Mouse (Mus musculus): Measurements from ENCODE around the gene Tdrd9. TPM values are rescaled to one million over a fixed set of nuclear protein-coding genes. Genes with fewer than 3 reads are reported as not detected.

Gene Tdrd9
- polyA plus RNA-seq, 1 experiment from 2014 or later = 0.32 TPM

- H3K27me3 ChIP-seq (ENCODE audit: insufficient read depth, low read length) = no peaks in the 10 kb centered on the region
- DNase-seq (ENCODE audit: low spot score) (no peak), ATAC-seq (replicated peaks; ENCODE audit: low FRiP score, low read depth) (no peak)
- no peak overlapping the region for H3K9ac ChIP-seq (ENCODE audit: low read depth, low read length)
- no peaks in the 10 kb centered on the region for H3K36me3 ChIP-seq (ENCODE audit: insufficient read depth, low read length)
- 76% methylated on average over 2 of the region's 2 CpGs for WGBS
- H3K27ac ChIP-seq = no peak overlapping the region
- no peak overlapping the region for H3K4me3 ChIP-seq (replicated peaks; ENCODE audit: low read depth, low read length)
- no peak for TF ChIP-seq CTCF (IDR thresholded peaks at IDR 0.05; ENCODE audit: low read depth)
- H3K9me3 ChIP-seq (replicated peaks; ENCODE audit: low read length) = no peaks in the 10 kb centered on the region
- no peaks in the 10 kb centered on the region for H3K4me1 ChIP-seq (replicated peaks; ENCODE audit: insufficient read depth, low read length)
- H3K4me2 ChIP-seq (ENCODE audit: low read length) = no peak overlapping the region
These were observed 23.8 kb downstream of the Tdrd9 start for GRCm38 (mm10) chr12:111995161-111995560.

DNA sequence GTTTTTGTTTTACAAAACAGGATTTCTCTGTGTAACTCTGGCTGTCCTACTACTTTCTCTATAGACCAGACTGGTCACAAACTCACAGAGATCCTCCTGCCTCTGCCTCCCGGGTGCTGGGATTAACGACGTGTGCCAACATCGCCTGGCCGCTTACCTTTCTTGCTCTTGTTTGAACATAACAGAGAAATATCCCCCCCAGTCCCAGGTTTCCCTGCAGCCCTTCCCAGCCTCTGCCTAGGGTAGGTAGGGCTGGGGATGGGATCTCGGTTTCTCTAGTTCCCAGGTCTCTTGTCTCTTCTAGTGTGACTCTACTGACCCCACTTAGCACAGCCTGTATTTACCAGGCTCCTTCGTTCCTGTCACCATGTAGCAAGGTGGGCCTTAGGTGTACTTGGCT, 28.4 kb downstream of the Tdrd9 start:
- no peak overlapping the region for H3K27ac ChIP-seq
- no peak for DNase-seq (ENCODE audit: low spot score)
- no peak for TF ChIP-seq CTCF (IDR thresholded peaks at IDR 0.05; ENCODE audit: low read depth)

GRCm38 (mm10) chr12:112001223-112001622, 29.9 kb downstream of the Tdrd9 start:
- DNase-seq (ENCODE audit: low spot score) (peak; percentile 90), ATAC-seq (replicated peaks; ENCODE audit: low FRiP score, low read depth) (no peak)
- no peak overlapping the region for H3K4me2 ChIP-seq (ENCODE audit: low read length)
- H3K9me3 ChIP-seq (replicated peaks; ENCODE audit: low read length) = no peaks in the 10 kb centered on the region
- H3K4me1 ChIP-seq (replicated peaks; ENCODE audit: insufficient read depth, low read length) = no peaks in the 10 kb centered on the region
- no peaks in the 10 kb centered on the region for H3K36me3 ChIP-seq (ENCODE audit: insufficient read depth, low read length)
- WGBS = 15% methylated on average over 8 of the region's 8 CpGs
- no peak overlapping the region for H3K27ac ChIP-seq
- H3K4me3 ChIP-seq (replicated peaks; ENCODE audit: low read depth, low read length) = no peak overlapping the region
- no peak overlapping the region for H3K9ac ChIP-seq (ENCODE audit: low read depth, low read length)
- peak; percentile 85 for TF ChIP-seq CTCF (IDR thresholded peaks at IDR 0.05; ENCODE audit: low read depth)
- no peaks in the 10 kb centered on the region for H3K27me3 ChIP-seq (ENCODE audit: insufficient read depth, low read length)

More for the DNA sequence above, 28.4 kb downstream of the Tdrd9 start:
- WGBS = 93% methylated on average over 7 of the region's 7 CpGs
- Histone ChIP-seq H3K36me3 (ENCODE audit: insufficient read depth, low read length) (no peaks in the 10 kb centered on the region), H3K9ac (ENCODE audit: low read depth, low read length) (no peak overlapping the region), H3K4me3 (replicated peaks; ENCODE audit: low read depth, low read length) (no peak overlapping the region), H3K9me3 (replicated peaks; ENCODE audit: low read length) (no peaks in the 10 kb centered on the region), H3K4me1 (replicated peaks; ENCODE audit: insufficient read depth, low read length) (no peaks in the 10 kb centered on the region), H3K4me2 (ENCODE audit: low read length) (no peak overlapping the region), H3K27me3 (ENCODE audit: insufficient read depth, low read length) (no peaks in the 10 kb centered on the region)
- no peak for ATAC-seq (replicated peaks; ENCODE audit: low FRiP score, low read depth)

DNA sequence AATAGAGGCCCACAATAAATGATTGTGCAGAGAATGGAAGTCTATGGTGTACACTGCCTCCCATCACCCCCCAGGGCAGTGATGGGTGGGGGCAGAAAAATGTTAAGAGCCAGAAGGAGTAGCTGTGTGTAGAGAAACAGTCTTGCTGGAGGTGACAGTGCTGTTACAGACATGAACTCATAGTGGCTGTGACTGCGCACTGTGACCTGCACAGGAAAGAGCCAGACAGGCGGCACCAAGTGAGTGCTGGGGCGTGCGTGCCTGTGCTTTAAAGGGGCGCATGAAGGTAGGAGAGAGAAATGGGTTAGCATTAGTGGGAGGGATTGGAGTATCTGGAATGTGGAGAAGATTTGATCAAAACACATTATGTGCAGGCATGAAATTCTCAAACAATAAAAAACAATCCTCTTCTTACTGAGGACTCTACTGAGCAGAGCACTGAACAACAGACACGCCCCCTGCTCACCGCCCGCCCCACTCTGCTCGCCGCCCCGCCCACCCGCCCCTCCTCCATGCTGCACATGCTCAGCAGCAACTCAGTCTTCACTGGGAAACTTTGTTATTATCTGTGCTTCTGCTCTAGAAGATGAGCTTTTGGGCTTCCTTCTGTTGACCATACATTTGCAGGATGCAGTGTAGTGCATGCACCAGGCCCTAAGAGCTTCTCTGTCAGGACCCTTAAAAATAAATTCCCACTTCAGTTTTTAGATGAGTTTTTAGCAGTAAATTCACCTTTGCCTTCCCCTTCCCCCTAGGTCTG, 41.3 kb downstream of the Tdrd9 start:
- H3K36me3 ChIP-seq (ENCODE audit: insufficient read depth, low read length) = no peaks in the 10 kb centered on the region
- no peaks in the 10 kb centered on the region for H3K27me3 ChIP-seq (ENCODE audit: insufficient read depth, low read length)
- H3K4me3 ChIP-seq (replicated peaks; ENCODE audit: low read depth, low read length) = no peak overlapping the region
- WGBS = 24% methylated on average over 12 of the region's 12 CpGs
- H3K4me2 ChIP-seq (ENCODE audit: low read length) = peak overlapping the region; percentile 32
- no peaks in the 10 kb centered on the region; the same call in 1 of the 2 replicates for H3K4me1 ChIP-seq (replicated peaks; ENCODE audit: insufficient read depth, low read length)
- ATAC-seq (replicated peaks; ENCODE audit: low FRiP score, low read depth) (peak; percentile 89), DNase-seq (ENCODE audit: low spot score) (peak; percentile 72)
- H3K9ac ChIP-seq (ENCODE audit: low read depth, low read length) = 0 out of 2 replicates have a peak overlapping the region, but pooled peaks have one; percentile 15
- H3K9me3 ChIP-seq (replicated peaks; ENCODE audit: low read length) = no peaks in the 10 kb centered on the region
- no peak for TF ChIP-seq CTCF (IDR thresholded peaks at IDR 0.05; ENCODE audit: low read depth)
- peak overlapping the region; percentile 43; the same call in 1 of the 2 replicates for H3K27ac ChIP-seq

DNA sequence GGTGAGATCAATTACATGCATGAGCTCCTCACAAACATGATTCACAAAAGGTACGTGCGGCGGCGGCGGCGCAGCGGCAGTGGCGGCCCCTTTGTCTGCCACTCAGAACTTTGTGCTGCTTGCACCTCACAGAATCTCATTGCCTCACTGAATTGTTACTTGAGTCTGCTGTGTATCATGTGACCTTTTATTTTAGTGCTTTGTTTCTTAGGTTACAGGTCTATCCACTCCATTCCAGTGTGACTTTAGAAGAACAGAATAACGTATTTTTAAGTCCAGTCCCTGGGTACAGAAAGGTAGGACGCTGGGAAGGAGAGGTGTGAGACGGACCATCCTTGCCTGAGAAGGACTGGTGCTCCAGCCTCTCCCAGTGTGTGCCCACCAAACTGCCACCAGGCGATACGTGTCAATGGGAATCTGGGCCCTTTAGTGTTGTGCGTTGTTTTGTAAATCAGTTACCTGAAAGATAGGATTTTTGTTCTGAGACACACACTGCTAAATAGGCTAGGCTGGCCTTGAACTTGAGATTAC, 42.0 kb downstream of the Tdrd9 start:
- Histone ChIP-seq H3K4me3 (replicated peaks; ENCODE audit: low read depth, low read length) (no peak overlapping the region), H3K9ac (ENCODE audit: low read depth, low read length) (0 out of 2 replicates have a peak overlapping the region, but pooled peaks have one; percentile 15), H3K36me3 (ENCODE audit: insufficient read depth, low read length) (no peaks in the 10 kb centered on the region), H3K4me2 (ENCODE audit: low read length) (peak overlapping the region; percentile 32), H3K9me3 (replicated peaks; ENCODE audit: low read length) (no peaks in the 10 kb centered on the region), H3K27ac (peak overlapping the region; percentile 43; the same call in 1 of the 2 replicates), H3K27me3 (ENCODE audit: insufficient read depth, low read length) (no peaks in the 10 kb centered on the region), H3K4me1 (replicated peaks; ENCODE audit: insufficient read depth, low read length) (no peaks in the 10 kb centered on the region; the same call in 1 of the 2 replicates)
- no peak for TF ChIP-seq CTCF (IDR thresholded peaks at IDR 0.05; ENCODE audit: low read depth)
- WGBS = 21% methylated on average over 14 of the region's 14 CpGs
- ATAC-seq (replicated peaks; ENCODE audit: low FRiP score, low read depth) = peak; percentile 46; the same call in 1 of the 2 replicates
- peak; percentile 52 for DNase-seq (ENCODE audit: low spot score)

GRCm38 (mm10) chr12:112016346-112016745, 45.0 kb downstream of the Tdrd9 start:
- Histone ChIP-seq H3K4me1 (replicated peaks; ENCODE audit: insufficient read depth, low read length) (no peaks in the 10 kb centered on the region; the same call in 1 of the 2 replicates), H3K36me3 (ENCODE audit: insufficient read depth, low read length) (no peaks in the 10 kb centered on the region), H3K9me3 (replicated peaks; ENCODE audit: low read length) (no peaks in the 10 kb centered on the region), H3K4me3 (replicated peaks; ENCODE audit: low read depth, low read length) (no peak overlapping the region), H3K4me2 (ENCODE audit: low read length) (no peak overlapping the region), H3K9ac (ENCODE audit: low read depth, low read length) (no peak overlapping the region), H3K27me3 (ENCODE audit: insufficient read depth, low read length) (no peaks in the 10 kb centered on the region), H3K27ac (no peak overlapping the region)
- DNase-seq (ENCODE audit: low spot score) (no peak), ATAC-seq (replicated peaks; ENCODE audit: low FRiP score, low read depth) (no peak)
- WGBS = 63% methylated on average over 4 of the region's 4 CpGs
- TF ChIP-seq CTCF (IDR thresholded peaks at IDR 0.05; ENCODE audit: low read depth) = no peak
